Mouse (Mus musculus) lung, adult 2 months (tissue): ENCODE data around the gene Rapgef3. TPM values are rescaled to one million over a fixed set of nuclear protein-coding genes. Genes with fewer than 3 reads are reported as not detected.
A peak's percentile ranks its signal among the peaks of the same experiment; 100 is the strongest.

Source experiments
- DNase-seq: peaks from one replicate; pipeline ENCODE4 v3.0.0; 2022
- H3K4me1 ChIP-seq: fragments of 200-500 bp; 2 replicates; pipeline ENCODE4 v1.6.1; 2011; ENCODE audit warnings: low read length; ENCODE audit not compliant: control insufficient read depth, insufficient read depth
- H3K4me3 ChIP-seq: fragments of 200-500 bp; replicated peaks from 2 replicates; pipeline ENCODE3; 2011; ENCODE audit warnings: low read depth, mild to moderate bottlenecking, control low read depth, low read length; ENCODE audit errors: extremely low read depth
- CTCF ChIP-seq: fragments of 200-500 bp; IDR thresholded peaks from 2 replicates; pipeline ENCODE4 v1.5.1; 2011; ENCODE audit warnings: mild to moderate bottlenecking, low read length, control low read depth; ENCODE audit not compliant: insufficient read depth
- POLR2A ChIP-seq: fragments of 200-500 bp; IDR thresholded peaks from 2 replicates; pipeline ENCODE4 v1.6.1; 2011; ENCODE audit warnings: low read depth, mild to moderate bottlenecking, control low read depth, low read length, borderline replicate concordance; ENCODE audit errors: extremely low read depth
- WGBS: fragments of 180-500 bp; shearing (Covaris S2); methylation state at CpG from one replicate; pipeline ENCODE4 v1.1.7; 2018; 5-methylcytosine and 5-hydroxymethylcytosine counted together
- polyA plus RNA-seq: library from polyadenylated mRNA; depleted of rRNA; stranded (reverse); fragments of >200 nt; gene quantifications from 2 replicates; pipeline ENCODE4 v1.2.3, GENCODE M21; 2012

The Rapgef3 gene
- polyA plus RNA-seq, 1 experiment: 94.2 TPM

DNA sequence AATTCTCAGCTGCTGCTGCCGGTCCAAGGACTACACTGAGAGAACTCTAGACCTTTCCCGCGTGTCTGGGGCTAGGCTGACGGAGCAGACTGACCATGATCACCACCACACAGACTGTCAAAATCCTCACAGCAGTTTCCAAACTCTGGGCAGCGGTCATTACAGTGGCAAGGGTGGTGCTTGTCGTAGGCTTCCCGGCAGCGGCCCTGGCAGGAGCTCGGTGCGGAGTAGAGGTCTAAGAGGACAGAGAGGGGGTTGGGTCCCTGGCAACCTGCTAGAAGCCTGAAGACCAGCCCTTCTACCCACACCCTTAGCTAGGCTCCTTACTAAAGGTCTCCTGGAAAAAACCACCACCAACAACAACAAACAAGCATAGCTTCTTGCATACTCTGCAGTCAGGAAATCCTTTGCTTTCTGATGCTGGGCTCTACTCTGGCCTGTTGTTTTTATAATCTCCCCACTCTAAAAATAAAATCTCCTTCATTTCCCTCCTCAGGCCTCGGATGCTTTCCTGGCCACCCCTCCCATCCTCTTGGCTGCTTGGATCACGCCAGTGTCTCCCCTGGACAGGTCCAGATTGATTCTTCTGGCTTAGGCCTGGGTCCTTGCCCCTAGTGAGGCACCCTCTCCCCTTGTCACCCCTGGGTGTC, 47.6 kb downstream of the Rapgef3 start:
- no peak for DNase-seq
- Histone ChIP-seq H3K4me3 (no peak overlapping the region), H3K4me1 (peaks cover 17% of the 10 kb centered on the region)
- TF ChIP-seq POLR2A: 0 out of 2 replicates have a peak, but pooled peaks have one; percentile 18
- no peak for TF ChIP-seq CTCF
- WGBS: 42% methylated on average over 12 of the region's 12 CpGs

DNA sequence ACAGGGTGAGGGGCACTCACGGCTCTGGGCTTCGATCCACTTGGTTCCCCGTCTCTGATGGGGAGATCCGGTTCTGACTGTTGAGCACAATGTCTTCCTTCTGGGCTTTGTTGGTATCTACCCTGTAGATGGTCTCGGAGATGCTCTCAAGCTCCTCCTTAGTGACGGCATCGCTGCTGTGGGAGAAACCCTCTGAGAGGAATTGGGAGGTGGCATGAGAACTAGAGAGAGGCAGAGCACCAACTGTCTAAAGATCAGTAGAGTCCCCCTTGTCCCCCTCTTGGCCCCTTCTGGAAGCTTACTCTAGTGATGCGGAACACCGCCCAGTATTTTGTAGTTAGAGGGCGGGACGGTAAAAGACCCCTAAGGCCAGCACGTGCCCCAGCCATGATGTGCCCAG, 48.3 kb downstream of the Rapgef3 start:
- H3K4me3 ChIP-seq: no peak overlapping the region
- peaks cover 17% of the 10 kb centered on the region for H3K4me1 ChIP-seq
- TF ChIP-seq CTCF (no peak), POLR2A (0 out of 2 replicates have a peak, but pooled peaks have one; percentile 0)
- WGBS: 68% methylated on average over 12 of the region's 12 CpGs
- no peak for DNase-seq

GRCm38 (mm10) chr15:97718535-97719155, 49.1 kb downstream of the Rapgef3 start:
- H3K4me3 ChIP-seq: no peak overlapping the region
- DNase-seq: no peak
- 71% methylated on average over 8 of the region's 8 CpGs for WGBS
- TF ChIP-seq POLR2A (no peak), CTCF (no peak)
- H3K4me1 ChIP-seq: peaks cover 17% of the 10 kb centered on the region

- peak; percentile 90 for TF ChIP-seq CTCF
- TF ChIP-seq POLR2A: no peak
- H3K4me1 ChIP-seq: peaks cover 17% of the 10 kb centered on the region
- WGBS: 14% methylated on average over 12 of the region's 12 CpGs
- DNase-seq: peak; percentile 45
- H3K4me3 ChIP-seq: no peak overlapping the region
Measured at GRCm38 (mm10) chr15:97717861-97718534, 49.8 kb downstream of the Rapgef3 start.

DNA sequence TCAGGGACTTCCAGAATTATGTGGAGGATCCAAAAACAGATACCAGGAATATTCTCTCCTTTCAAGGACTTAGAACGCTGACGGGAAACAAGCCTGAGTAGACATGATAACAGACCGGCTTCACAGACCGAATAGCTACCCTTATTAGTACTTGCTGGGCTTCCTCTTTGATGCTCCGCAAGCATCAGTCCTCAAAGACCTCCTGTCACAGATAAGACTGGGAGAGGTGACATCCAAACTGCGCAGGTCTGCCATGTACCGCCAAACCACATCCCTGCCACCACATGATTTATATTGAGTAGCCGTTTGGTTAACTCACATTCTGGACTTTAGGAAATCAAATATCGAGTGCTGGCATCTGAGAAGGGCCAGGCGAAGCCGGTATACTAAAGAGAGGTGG, 51.0 kb downstream of the Rapgef3 start:
- no peak for DNase-seq
- 88% methylated on average over 11 of the region's 11 CpGs for WGBS
- no peak for TF ChIP-seq POLR2A
- no peak for TF ChIP-seq CTCF
- Histone ChIP-seq H3K4me1 (peaks cover 17% of the 10 kb centered on the region), H3K4me3 (no peak overlapping the region)

DNA sequence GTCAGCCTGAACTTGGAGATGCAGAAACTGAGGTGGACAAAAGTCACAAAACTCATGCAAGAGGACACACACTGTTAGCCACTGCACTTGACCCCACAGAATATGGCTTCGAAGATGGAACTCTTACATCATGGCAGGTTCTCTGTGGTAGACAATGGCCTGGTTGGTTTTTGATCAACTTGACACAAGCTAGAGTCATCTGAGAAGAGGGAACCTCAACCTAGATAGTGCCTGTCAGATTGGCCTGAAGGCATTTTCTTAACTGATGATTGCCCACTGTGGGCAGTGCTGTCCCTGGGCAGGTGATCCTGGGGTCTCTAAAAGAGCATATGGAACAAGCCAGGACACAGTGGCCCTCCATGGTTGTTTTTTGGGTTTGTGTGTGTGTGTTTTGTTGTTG, 52.0 kb downstream of the Rapgef3 start:
- no peak for DNase-seq
- H3K4me3 ChIP-seq: no peak overlapping the region
- TF ChIP-seq CTCF: no peak
- no peak for TF ChIP-seq POLR2A
- H3K4me1 ChIP-seq: peaks cover 17% of the 10 kb centered on the region
- 94% methylated on average over 1 of the region's 1 CpGs for WGBS

GRCm38 (mm10) chr15:97715083-97715482, 52.7 kb downstream of the Rapgef3 start:
- TF ChIP-seq CTCF (no peak), POLR2A (no peak)
- DNase-seq: no peak
- Histone ChIP-seq H3K4me1 (peaks cover 15% of the 10 kb centered on the region), H3K4me3 (no peak overlapping the region)
- WGBS: 91% methylated on average over 8 of the region's 8 CpGs

GRCm38 (mm10) chr15:97712546-97712945, 55.2 kb downstream of the Rapgef3 start:
- no peak for DNase-seq
- peaks cover 3% of the 10 kb centered on the region; the same call in 1 of the 2 replicates for H3K4me1 ChIP-seq
- no peak overlapping the region for H3K4me3 ChIP-seq
- TF ChIP-seq CTCF (no peak), POLR2A (no peak)
- WGBS: 73% methylated on average over 6 of the region's 6 CpGs

- no peak for TF ChIP-seq CTCF
- TF ChIP-seq POLR2A: no peak
- H3K4me3 ChIP-seq: no peak overlapping the region
- no peak for DNase-seq
- H3K4me1 ChIP-seq: no peaks in the 10 kb centered on the region
- WGBS: 69% methylated on average over 6 of the region's 6 CpGs
Measured at GRCm38 (mm10) chr15:97710906-97711305, 56.9 kb downstream of the Rapgef3 start.
